Mouse (Mus musculus): Measurements from ENCODE around the gene Olfr1394. TPM values are rescaled to one million over a fixed set of nuclear protein-coding genes. Genes with fewer than 3 reads are reported as not detected.

The Olfr1394 gene
- not detected in 2 replicates for polyA plus RNA-seq (2015; fragmentation: Nextera tagmentation; extraction: Ambion mirVana)

GRCm38 (mm10) chr11:49154077-49154476, at the start of gene Olfr1394:
Olfr1394 (plus strand) TSS chr11:49154377.
- H3K4me3 ChIP-seq (ENCODE audit: low read length) = no peak within 1 kb of the TSS
- no peaks in the 10 kb centered on the region for H3K4me1 ChIP-seq (ENCODE audit: insufficient read depth, low read length)
- no peak within 1 kb of the TSS for H3K9ac ChIP-seq (replicated peaks; ENCODE audit: low read length)
- H3K9me3 ChIP-seq (ENCODE audit: low read length) = no peaks in the 10 kb centered on the region
- 81% methylated on average over 1 of the region's 1 CpGs for WGBS
- no peaks in the 10 kb centered on the region for H3K36me3 ChIP-seq (ENCODE audit: insufficient read depth, low read length)
- H3K4me2 ChIP-seq (replicated peaks; ENCODE audit: low read depth, low read length) = no peak within 1 kb of the TSS
- H3K27me3 ChIP-seq (ENCODE audit: insufficient read depth, low read length) = no peaks in the 10 kb centered on the region
- ATAC-seq (ENCODE audit: low FRiP score, low TSS enrichment) = no peak
- no peak within 1 kb of the TSS for H3K27ac ChIP-seq (ENCODE audit: low read length)

DNA sequence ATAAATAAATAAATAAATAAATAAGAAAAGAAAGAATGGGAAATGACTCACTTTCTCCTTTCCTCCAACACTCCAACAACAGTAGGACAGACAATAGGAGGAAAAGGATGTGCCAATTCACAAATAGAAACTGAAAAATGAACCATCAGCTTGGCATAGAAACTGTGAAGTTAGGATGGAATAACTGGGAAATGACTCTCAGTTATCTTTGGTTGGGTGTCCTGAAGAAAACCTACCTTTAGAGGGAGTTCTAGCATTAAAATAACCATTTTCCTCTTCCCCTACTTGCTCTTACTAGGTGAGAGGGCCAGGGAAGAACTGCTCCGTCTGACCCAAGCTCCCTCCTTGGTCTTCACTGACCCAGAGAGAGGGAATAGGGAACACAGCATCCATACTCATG, 48.4 kb upstream of the Olfr1394 start:
- Histone ChIP-seq H3K27ac (ENCODE audit: low read length) (no peak overlapping the region), H3K4me3 (ENCODE audit: low read length) (no peak overlapping the region), H3K4me2 (replicated peaks; ENCODE audit: low read depth, low read length) (no peak overlapping the region), H3K27me3 (ENCODE audit: insufficient read depth, low read length) (no peaks in the 10 kb centered on the region), H3K36me3 (ENCODE audit: insufficient read depth, low read length) (no peaks in the 10 kb centered on the region), H3K9ac (replicated peaks; ENCODE audit: low read length) (no peak overlapping the region), H3K4me1 (ENCODE audit: insufficient read depth, low read length) (no peaks in the 10 kb centered on the region), H3K9me3 (ENCODE audit: low read length) (no peaks in the 10 kb centered on the region)
- no peak for ATAC-seq (ENCODE audit: low FRiP score, low TSS enrichment)
- 78% methylated on average over 1 of the region's 1 CpGs for WGBS

DNA sequence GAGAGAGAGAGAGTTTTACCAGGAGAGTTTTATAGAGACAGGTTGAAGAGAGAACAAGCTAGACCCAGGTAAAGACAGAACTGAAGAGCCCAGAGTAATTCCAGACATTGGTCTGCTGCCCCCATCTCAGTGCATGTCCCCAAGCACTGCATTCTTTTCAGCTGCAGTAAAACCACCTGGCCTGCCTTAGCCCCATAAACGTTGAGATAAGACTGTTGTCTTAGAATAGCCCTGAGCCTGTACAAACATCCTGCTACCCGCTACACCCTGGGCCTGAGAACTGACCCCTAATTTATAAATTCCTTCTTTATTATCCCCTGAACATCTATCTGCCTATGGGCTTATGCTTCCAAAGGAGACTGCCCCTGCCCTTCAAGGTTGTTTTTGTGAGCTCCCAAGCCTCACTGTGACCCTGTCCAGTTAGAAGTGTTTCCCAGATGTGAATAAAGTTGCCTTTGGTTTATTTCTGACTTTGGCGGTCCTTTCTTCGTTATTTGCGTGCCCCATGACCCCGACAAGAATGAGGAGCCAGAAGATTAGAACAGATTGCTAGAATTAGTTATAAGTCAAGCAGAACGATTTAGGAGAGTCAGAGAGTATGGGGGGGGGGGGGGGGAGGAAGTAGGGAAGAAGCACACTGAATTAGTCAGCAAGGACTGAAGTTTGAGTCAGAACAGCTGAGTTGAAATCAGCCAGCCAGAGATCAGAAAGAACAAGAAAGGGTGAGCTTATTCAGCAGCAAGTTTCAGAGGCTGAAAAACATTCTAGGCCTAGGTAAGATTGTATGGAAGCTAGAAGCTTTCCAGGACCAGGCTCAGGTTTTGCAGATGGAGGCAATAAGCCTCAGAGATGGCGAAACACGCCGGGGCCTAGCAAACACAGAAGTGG, 46.3 kb upstream of the Olfr1394 start:
- ATAC-seq (ENCODE audit: low FRiP score, low TSS enrichment) = no peak
- no peak overlapping the region for H3K27ac ChIP-seq (ENCODE audit: low read length)
- H3K4me3 ChIP-seq (ENCODE audit: low read length) = no peak overlapping the region
- H3K9me3 ChIP-seq (ENCODE audit: low read length) = no peaks in the 10 kb centered on the region
- WGBS = 50% methylated on average over 10 of the region's 10 CpGs
- no peaks in the 10 kb centered on the region for H3K27me3 ChIP-seq (ENCODE audit: insufficient read depth, low read length)
- no peaks in the 10 kb centered on the region for H3K4me1 ChIP-seq (ENCODE audit: insufficient read depth, low read length)
- H3K36me3 ChIP-seq (ENCODE audit: insufficient read depth, low read length) = no peaks in the 10 kb centered on the region
- no peak overlapping the region for H3K4me2 ChIP-seq (replicated peaks; ENCODE audit: low read depth, low read length)
- no peak overlapping the region for H3K9ac ChIP-seq (replicated peaks; ENCODE audit: low read length)

DNA sequence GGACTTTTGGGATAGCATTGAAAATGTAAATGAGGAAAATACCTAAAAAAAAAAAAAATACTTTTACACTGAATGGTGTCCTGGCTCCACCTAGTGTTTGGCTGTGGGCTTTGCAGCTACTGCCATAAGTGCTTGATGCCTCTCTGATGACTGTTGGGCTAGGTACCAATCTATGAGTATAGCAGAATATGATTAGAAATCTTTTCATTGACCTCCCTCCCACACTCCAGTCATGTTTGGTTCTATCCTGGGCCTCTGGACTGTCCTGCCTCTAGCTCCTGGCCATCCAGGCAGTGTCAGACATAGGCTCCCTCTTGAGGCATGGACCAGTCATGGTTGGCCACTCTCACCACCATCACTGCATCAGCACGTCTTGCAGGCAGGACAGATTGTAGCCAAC, 45.3 kb upstream of the Olfr1394 start:
- 20% methylated on average over 1 of the region's 1 CpGs for WGBS
- Histone ChIP-seq H3K9me3 (ENCODE audit: low read length) (no peaks in the 10 kb centered on the region), H3K36me3 (ENCODE audit: insufficient read depth, low read length) (no peaks in the 10 kb centered on the region), H3K4me3 (ENCODE audit: low read length) (no peak overlapping the region), H3K27me3 (ENCODE audit: insufficient read depth, low read length) (no peaks in the 10 kb centered on the region), H3K4me1 (ENCODE audit: insufficient read depth, low read length) (no peaks in the 10 kb centered on the region), H3K27ac (ENCODE audit: low read length) (no peak overlapping the region), H3K4me2 (replicated peaks; ENCODE audit: low read depth, low read length) (no peak overlapping the region), H3K9ac (replicated peaks; ENCODE audit: low read length) (no peak overlapping the region)
- no peak for ATAC-seq (ENCODE audit: low FRiP score, low TSS enrichment)

GRCm38 (mm10) chr11:49111000-49111399, 43.2 kb upstream of the Olfr1394 start:
- Histone ChIP-seq H3K4me3 (ENCODE audit: low read length) (no peak overlapping the region), H3K27ac (ENCODE audit: low read length) (no peak overlapping the region), H3K27me3 (ENCODE audit: insufficient read depth, low read length) (no peaks in the 10 kb centered on the region), H3K9ac (replicated peaks; ENCODE audit: low read length) (no peak overlapping the region), H3K36me3 (ENCODE audit: insufficient read depth, low read length) (no peaks in the 10 kb centered on the region), H3K4me2 (replicated peaks; ENCODE audit: low read depth, low read length) (no peak overlapping the region), H3K9me3 (ENCODE audit: low read length) (no peaks in the 10 kb centered on the region), H3K4me1 (ENCODE audit: insufficient read depth, low read length) (no peaks in the 10 kb centered on the region)
- WGBS = 78% methylated on average over 1 of the region's 1 CpGs
- no peak for ATAC-seq (ENCODE audit: low FRiP score, low TSS enrichment)

DNA sequence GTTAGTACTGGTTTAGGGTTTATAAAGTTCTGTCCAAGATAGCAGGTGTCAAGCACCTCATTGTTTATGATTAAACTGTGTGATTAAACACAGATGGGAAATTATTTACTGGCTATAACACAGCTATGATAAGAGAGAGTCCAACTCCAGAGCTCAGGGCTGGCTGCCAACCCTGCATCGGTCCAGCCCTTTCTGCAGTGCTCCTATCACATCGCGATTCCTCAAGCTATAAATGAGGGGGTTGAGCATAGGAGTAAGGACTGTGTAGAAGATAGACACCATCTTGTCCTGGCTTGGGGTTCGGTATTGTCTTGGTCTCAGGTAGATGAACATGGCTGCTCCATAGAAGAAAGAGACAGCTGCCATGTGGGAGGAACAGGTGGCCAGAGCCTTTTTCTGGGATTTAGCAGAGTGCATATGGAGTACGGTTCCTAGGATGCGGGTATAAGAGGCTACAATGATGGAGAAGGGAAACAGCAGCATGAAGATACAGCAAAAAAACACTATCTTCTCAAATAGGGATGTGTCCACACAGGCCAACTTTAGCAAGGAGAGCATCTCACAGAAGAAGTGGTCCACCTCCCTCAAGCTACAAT, 41.5 kb upstream of the Olfr1394 start:
- Histone ChIP-seq H3K27me3 (ENCODE audit: insufficient read depth, low read length) (no peaks in the 10 kb centered on the region), H3K4me1 (ENCODE audit: insufficient read depth, low read length) (no peaks in the 10 kb centered on the region), H3K36me3 (ENCODE audit: insufficient read depth, low read length) (no peaks in the 10 kb centered on the region), H3K9ac (replicated peaks; ENCODE audit: low read length) (no peak overlapping the region), H3K4me3 (ENCODE audit: low read length) (no peak overlapping the region), H3K9me3 (ENCODE audit: low read length) (no peaks in the 10 kb centered on the region), H3K27ac (ENCODE audit: low read length) (no peak overlapping the region), H3K4me2 (replicated peaks; ENCODE audit: low read depth, low read length) (no peak overlapping the region)
- WGBS = 73% methylated on average over 6 of the region's 6 CpGs
- no peak for ATAC-seq (ENCODE audit: low FRiP score, low TSS enrichment)

GRCm38 (mm10) chr11:49114158-49114557, 40.0 kb upstream of the Olfr1394 start:
- H3K4me1 ChIP-seq (ENCODE audit: insufficient read depth, low read length) = no peaks in the 10 kb centered on the region
- no peak overlapping the region for H3K4me2 ChIP-seq (replicated peaks; ENCODE audit: low read depth, low read length)
- no peaks in the 10 kb centered on the region for H3K27me3 ChIP-seq (ENCODE audit: insufficient read depth, low read length)
- H3K9ac ChIP-seq (replicated peaks; ENCODE audit: low read length) = no peak overlapping the region
- no peak for ATAC-seq (ENCODE audit: low FRiP score, low TSS enrichment)
- no peaks in the 10 kb centered on the region for H3K9me3 ChIP-seq (ENCODE audit: low read length)
- no peaks in the 10 kb centered on the region for H3K36me3 ChIP-seq (ENCODE audit: insufficient read depth, low read length)
- no peak overlapping the region for H3K27ac ChIP-seq (ENCODE audit: low read length)
- H3K4me3 ChIP-seq (ENCODE audit: low read length) = no peak overlapping the region
- WGBS = 60% methylated on average over 2 of the region's 2 CpGs

GRCm38 (mm10) chr11:49114774-49115173, 39.4 kb upstream of the Olfr1394 start, which contains the start of gene Olfr1396:
Olfr1396 (minus strand) TSS chr11:49114874.
- no peak within 1 kb of the TSS for H3K4me2 ChIP-seq (replicated peaks; ENCODE audit: low read depth, low read length)
- no peaks in the 10 kb centered on the region for H3K4me1 ChIP-seq (ENCODE audit: insufficient read depth, low read length)
- H3K9ac ChIP-seq (replicated peaks; ENCODE audit: low read length) = no peak within 1 kb of the TSS
- no peaks in the 10 kb centered on the region for H3K27me3 ChIP-seq (ENCODE audit: insufficient read depth, low read length)
- no peaks in the 10 kb centered on the region for H3K9me3 ChIP-seq (ENCODE audit: low read length)
- H3K36me3 ChIP-seq (ENCODE audit: insufficient read depth, low read length) = no peaks in the 10 kb centered on the region
- no peak for ATAC-seq (ENCODE audit: low FRiP score, low TSS enrichment)
- H3K4me3 ChIP-seq (ENCODE audit: low read length) = no peak within 1 kb of the TSS
- no peak within 1 kb of the TSS for H3K27ac ChIP-seq (ENCODE audit: low read length)

GRCm38 (mm10) chr11:49119635-49120034, 34.5 kb upstream of the Olfr1394 start:
- no peak for ATAC-seq (ENCODE audit: low FRiP score, low TSS enrichment)
- no peak overlapping the region for H3K4me2 ChIP-seq (replicated peaks; ENCODE audit: low read depth, low read length)
- no peaks in the 10 kb centered on the region for H3K27me3 ChIP-seq (ENCODE audit: insufficient read depth, low read length)
- H3K4me1 ChIP-seq (ENCODE audit: insufficient read depth, low read length) = no peaks in the 10 kb centered on the region
- H3K27ac ChIP-seq (ENCODE audit: low read length) = no peak overlapping the region
- no peak overlapping the region for H3K4me3 ChIP-seq (ENCODE audit: low read length)
- no peaks in the 10 kb centered on the region for H3K36me3 ChIP-seq (ENCODE audit: insufficient read depth, low read length)
- no peak overlapping the region for H3K9ac ChIP-seq (replicated peaks; ENCODE audit: low read length)
- 72% methylated on average over 3 of the region's 3 CpGs for WGBS
- H3K9me3 ChIP-seq (ENCODE audit: low read length) = no peaks in the 10 kb centered on the region

GRCm38 (mm10) chr11:49124169-49124568, 30.0 kb upstream of the Olfr1394 start:
- Histone ChIP-seq H3K4me3 (ENCODE audit: low read length) (no peak overlapping the region), H3K9me3 (ENCODE audit: low read length) (no peaks in the 10 kb centered on the region), H3K4me1 (ENCODE audit: insufficient read depth, low read length) (no peaks in the 10 kb centered on the region), H3K36me3 (ENCODE audit: insufficient read depth, low read length) (no peaks in the 10 kb centered on the region), H3K27ac (ENCODE audit: low read length) (no peak overlapping the region), H3K4me2 (replicated peaks; ENCODE audit: low read depth, low read length) (no peak overlapping the region), H3K27me3 (ENCODE audit: insufficient read depth, low read length) (no peaks in the 10 kb centered on the region), H3K9ac (replicated peaks; ENCODE audit: low read length) (no peak overlapping the region)
- no peak for ATAC-seq (ENCODE audit: low FRiP score, low TSS enrichment)
- WGBS = 89% methylated on average over 2 of the region's 2 CpGs

Measured in kidney, embryonic 16.5 days (tissue).